Mouse (Mus musculus): ENCODE results near the gene Kprp.

Gene Kprp

DNA sequence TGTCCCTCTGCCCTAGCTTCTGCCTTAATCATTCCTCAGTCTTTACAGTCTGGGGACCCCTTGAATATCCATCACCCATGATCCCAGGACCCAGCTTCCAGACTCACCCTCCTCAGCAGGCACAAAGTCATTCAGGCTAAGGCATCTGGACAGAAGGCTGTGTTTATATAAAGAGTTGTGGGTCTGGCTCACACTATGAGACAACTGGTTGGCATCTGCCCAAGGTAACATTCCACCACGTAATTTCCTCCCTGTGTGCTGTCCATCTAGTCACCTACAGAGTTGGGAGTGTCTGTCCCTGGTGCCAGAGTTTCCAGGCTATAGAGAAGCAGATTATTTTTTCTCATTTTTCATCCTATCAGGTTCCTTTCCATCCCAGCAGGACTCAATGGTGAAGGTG is at the start of gene Kprp:
Kprp (minus strand) TSS at position 140 of the 400 bp plus-strand sequence.
- no peak for TF ChIP-seq GATA4 (IDR thresholded peaks at IDR 0.05; ENCODE audit: insufficient replicate concordance, low read length)

DNA sequence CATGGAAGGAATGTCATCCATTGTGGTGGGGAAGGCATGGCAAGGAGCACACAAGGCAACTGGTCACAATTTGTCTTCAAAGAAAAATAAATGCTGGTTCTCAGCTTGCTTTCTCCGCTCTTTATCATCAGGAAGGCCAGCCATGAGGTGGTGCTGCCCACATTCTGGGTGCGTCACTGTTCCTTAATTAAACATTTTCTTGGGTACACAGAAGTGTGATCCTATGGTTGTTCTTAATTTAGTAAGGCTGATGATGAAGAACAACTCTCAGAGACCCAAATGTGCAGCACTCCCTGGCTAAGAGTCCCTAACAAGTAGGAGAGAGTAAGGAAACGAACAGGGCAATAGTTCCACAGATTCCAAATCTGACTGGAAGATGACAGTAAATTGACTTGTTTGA is 47.1 kb upstream of the Kprp start:
- TF ChIP-seq GATA4 (IDR thresholded peaks at IDR 0.05; ENCODE audit: insufficient replicate concordance, low read length), result no peak

DNA sequence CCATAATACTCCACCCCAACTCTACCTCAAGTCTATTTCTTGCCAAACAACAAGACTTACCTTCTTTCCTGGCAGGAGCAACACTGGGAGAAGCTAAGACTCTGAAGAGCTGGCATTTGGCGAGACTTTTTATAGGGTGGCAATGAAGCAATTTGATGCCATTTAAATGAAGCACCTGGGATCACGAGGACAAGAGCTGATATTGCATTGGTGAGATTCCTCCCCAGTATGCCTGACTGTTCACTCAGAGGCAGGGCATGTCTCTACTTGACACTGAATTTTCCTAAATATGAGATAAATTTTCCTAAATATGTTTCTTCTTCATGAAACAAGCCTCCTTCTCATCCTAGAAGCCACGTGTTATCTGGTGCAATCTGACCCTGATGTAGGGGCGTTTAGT is 43.1 kb upstream of the Kprp start, which contains the start of gene 2310050C09Rik:
2310050C09Rik (minus strand) TSS at position 101 of the 400 bp plus-strand sequence.
- TF ChIP-seq GATA4 (IDR thresholded peaks at IDR 0.05; ENCODE audit: insufficient replicate concordance, low read length), result no peak

DNA sequence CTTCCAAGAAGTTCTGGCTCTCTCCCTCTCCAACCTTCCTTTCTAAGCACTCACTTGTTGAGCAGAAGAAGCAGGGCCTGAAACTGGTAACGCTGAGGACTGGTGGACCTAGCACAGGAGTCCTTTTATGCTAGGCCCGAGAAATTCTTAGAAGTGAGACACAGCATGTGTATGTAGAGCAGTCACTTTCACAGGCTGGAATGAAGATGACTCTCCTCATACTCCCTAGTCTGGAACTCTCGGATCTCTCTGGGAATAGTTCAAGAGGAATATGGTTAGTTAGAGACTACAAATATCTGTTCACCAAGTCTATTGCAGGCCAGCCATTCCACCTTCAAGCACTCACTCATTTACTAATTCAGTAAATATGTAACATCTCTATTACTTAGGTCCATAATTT is 24.1 kb upstream of the Kprp start, which contains the start of gene Lce1l:
Lce1l (minus strand) TSS at position 101 of the 400 bp plus-strand sequence.
- no peak for TF ChIP-seq GATA4 (IDR thresholded peaks at IDR 0.05; ENCODE audit: insufficient replicate concordance, low read length)

DNA sequence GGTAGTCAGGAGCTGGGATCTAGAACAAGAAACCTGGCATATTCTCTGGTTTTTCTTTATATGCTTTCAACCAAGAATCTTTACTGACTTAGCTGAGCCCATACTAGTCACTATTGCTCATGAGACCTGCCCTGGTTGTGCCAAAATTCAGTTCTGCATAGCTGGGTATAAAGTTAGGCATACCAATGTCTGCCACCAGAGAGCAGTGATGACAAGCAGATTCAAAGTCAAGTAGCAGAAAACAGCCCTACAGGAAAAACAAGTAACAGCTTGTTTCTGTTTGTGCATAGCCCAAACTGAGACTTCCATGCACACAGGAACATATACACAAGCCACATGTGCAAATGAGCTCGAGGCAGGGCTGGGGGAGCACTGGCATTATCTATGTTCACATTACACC is 1.2 kb downstream of the Kprp start:
- TF ChIP-seq GATA4 (IDR thresholded peaks at IDR 0.05; ENCODE audit: insufficient replicate concordance, low read length), result no peak

- no peak for TF ChIP-seq GATA4 (IDR thresholded peaks at IDR 0.05; ENCODE audit: insufficient replicate concordance, low read length)
Observed at GRCm38 (mm10) chr3:92815581-92815980, 11.5 kb downstream of the Kprp start.

DNA sequence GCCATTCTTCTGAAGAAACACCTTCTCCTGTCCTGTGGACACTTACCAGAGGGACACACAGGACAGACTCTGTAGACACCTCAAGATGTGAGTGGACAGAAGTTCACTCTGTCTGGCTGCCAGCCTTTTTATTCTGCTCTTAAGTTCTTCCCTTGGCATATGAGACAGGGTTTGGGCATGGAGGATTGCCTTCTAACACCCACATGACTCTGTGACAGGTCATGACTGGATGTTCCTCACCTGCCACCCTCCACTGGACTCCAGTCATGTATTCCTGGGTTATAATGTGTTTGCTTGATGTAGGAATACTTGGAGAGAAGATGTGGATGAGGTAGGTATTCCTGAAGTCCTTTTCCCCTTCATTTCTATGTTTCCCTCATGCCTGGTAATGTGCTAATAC is 19.3 kb downstream of the Kprp start, which contains the start of gene Lce1k:
Lce1k (minus strand) TSS at position 101 of the 400 bp plus-strand sequence.
- no peak for TF ChIP-seq GATA4 (IDR thresholded peaks at IDR 0.05; ENCODE audit: insufficient replicate concordance, low read length)

- no peak for TF ChIP-seq GATA4 (IDR thresholded peaks at IDR 0.05; ENCODE audit: insufficient replicate concordance, low read length)
Observed at GRCm38 (mm10) chr3:92790414-92790813, 36.6 kb downstream of the Kprp start, which contains the start of gene Lce1j. Gene Lce1j, minus strand, starts transcription at chr3:92790514.

GRCm38 (mm10) chr3:92778799-92779198 is 48.2 kb downstream of the Kprp start, which contains the start of gene Lce1i:
Gene Lce1i, minus strand, starts transcription at chr3:92778899.
- no peak for TF ChIP-seq GATA4 (IDR thresholded peaks at IDR 0.05; ENCODE audit: insufficient replicate concordance, low read length)

All from liver, adult (tissue).